Mouse (Mus musculus) heart, postnatal 0 days (tissue): ENCODE data around the gene Thpo. TPM values are rescaled to one million over a fixed set of nuclear protein-coding genes. Genes with fewer than 3 reads are reported as not detected.

ENCODE experiments used
- ATAC-seq: fragments of 200-750 bp; cut with Nextera tagmentation; 2 replicates; pipeline ENCODE4 v1.8.0; 2017; ENCODE audit warnings: low read depth, moderate number of reproducible peaks, moderate library complexity; ENCODE audit not compliant: insufficient read depth
- DNase-seq: peaks from one replicate; pipeline ENCODE4 v3.0.0-alpha.2; 2016; ENCODE audit warnings: low spot score
- H3K27ac ChIP-seq: fragments of 300-500 bp; sonication (generic); 2 replicates; pipeline ENCODE4 v1.5.1; 2014; ENCODE audit warnings: low read depth, mild to moderate bottlenecking
- H3K27me3 ChIP-seq: fragments of 300-500 bp; sonication (generic); 2 replicates; pipeline ENCODE4 v1.6.1; 2014; ENCODE audit warnings: low read length, mixed read lengths; ENCODE audit not compliant: control insufficient read depth, insufficient read depth
- H3K36me3 ChIP-seq: fragments of 300-500 bp; sonication (generic); replicated peaks from 2 replicates; pipeline ENCODE4 v1.6.1; 2014; ENCODE audit warnings: low read length, mixed read lengths; ENCODE audit not compliant: control insufficient read depth, insufficient read depth
- H3K4me1 ChIP-seq: fragments of 300-500 bp; sonication (generic); 2 replicates; pipeline ENCODE4 v1.6.1; 2014; ENCODE audit warnings: antibody characterized with exemption; ENCODE audit not compliant: control insufficient read depth, insufficient read depth
- H3K4me2 ChIP-seq: fragments of 300-500 bp; sonication (generic); 2 replicates; pipeline ENCODE4 v1.6.1; 2014; ENCODE audit warnings: low read depth, mild to moderate bottlenecking, low read length, moderate library complexity
- H3K4me3 ChIP-seq: fragments of 300-500 bp; sonication (generic); 2 replicates; pipeline ENCODE4 v1.5.1; 2014; ENCODE audit warnings: low read depth, low read length
- H3K9ac ChIP-seq: fragments of 300-500 bp; sonication (generic); replicated peaks from 2 replicates; pipeline ENCODE4 v1.6.1; 2014; ENCODE audit warnings: low read depth, low read length, mixed read lengths
- H3K9me3 ChIP-seq: fragments of 300-500 bp; sonication (generic); replicated peaks from 2 replicates; pipeline ENCODE4 v1.6.1; 2016; ENCODE audit warnings: low read length; ENCODE audit not compliant: control insufficient read depth
- CTCF ChIP-seq: IDR thresholded peaks from 2 replicates; pipeline ENCODE4 v1.5.1; 2016; ENCODE audit warnings: antibody characterized with exemption, control low read depth, low read depth
- EP300 ChIP-seq: IDR thresholded peaks from 2 replicates; pipeline ENCODE4 v1.6.1; 2016; ENCODE audit warnings: antibody characterized with exemption, low read depth
- WGBS: fragments of 180-500 bp; shearing (Covaris S2); extraction: QIAGEN DNeasy Blood & Tissue Kit; methylation state at CpG from one replicate; pipeline ENCODE4 v1.1.7; 2014; 5-methylcytosine and 5-hydroxymethylcytosine counted together
- polyA plus RNA-seq: library from polyadenylated mRNA; unstranded; fragments of >200 nt; fragmentation: Nextera tagmentation; extraction: Ambion mirVana; gene quantifications from 2 replicates; pipeline ENCODE4 v1.2.1, GENCODE M21; 2015
- total RNA-seq: library from RNA; depleted of rRNA; stranded (reverse); fragments of >200 nt; gene quantifications from 2 replicates; pipeline ENCODE4 v1.2.3, GENCODE M21; 2014; ENCODE audit warnings: low replicate concordance

The Thpo gene
- total and polyA plus RNA-seq, 2 experiments from 2014 or later = 0.12 to 0.46 TPM

GRCm38 (mm10) chr16:20717181-20717977 lies 16.9 kb downstream of the Thpo start, which contains the start of the genes Polr2h and Clcn2:
Polr2h (plus strand) TSS chr16:20717665.
Clcn2 (minus strand) TSS chr16:20717746.
- Histone ChIP-seq H3K27ac (peak within 1 kb of the TSS; percentile 94), H3K4me1 (0 out of 2 replicates have a peak, but pooled peaks cover 17% of the 10 kb centered on the region), H3K36me3 (peaks cover 5% of the 10 kb centered on the region), H3K4me2 (peak within 1 kb of the TSS; percentile 95), H3K9ac (peak within 1 kb of the TSS; percentile 55), H3K9me3 (no peaks in the 10 kb centered on the region), H3K4me3 (peak within 1 kb of the TSS; percentile 64), H3K27me3 (no peaks in the 10 kb centered on the region)
- TF ChIP-seq CTCF (peak; percentile 50), EP300 (no peak)
- peak; percentile 89 for ATAC-seq
- peak; percentile 97 for DNase-seq
- WGBS = 0% methylated on average over 62 of the region's 62 CpGs

DNA sequence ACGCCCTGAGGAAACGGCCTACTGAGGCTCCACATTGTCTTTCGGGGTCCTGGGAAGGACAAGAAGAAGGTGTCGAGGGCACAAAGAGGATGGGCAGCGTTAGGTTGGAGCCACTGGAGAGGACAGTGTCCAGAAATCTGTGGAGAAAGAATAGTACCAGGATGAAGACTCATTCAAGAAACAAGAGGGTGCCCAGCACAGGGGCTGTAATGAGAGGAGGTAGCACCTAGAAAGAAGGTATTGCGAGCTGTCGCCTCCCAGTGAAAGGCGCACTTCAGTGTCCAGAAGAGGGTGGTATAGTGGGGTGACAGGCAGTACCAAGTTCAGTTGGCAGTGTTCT lies 17.5 kb downstream of the Thpo start:
- Histone ChIP-seq H3K36me3 (peaks cover 5% of the 10 kb centered on the region), H3K9ac (peak overlapping the region; percentile 55), H3K27me3 (no peaks in the 10 kb centered on the region), H3K9me3 (no peaks in the 10 kb centered on the region), H3K4me3 (peak overlapping the region; percentile 64), H3K4me1 (0 out of 2 replicates have a peak, but pooled peaks cover 17% of the 10 kb centered on the region), H3K4me2 (peak overlapping the region; percentile 95), H3K27ac (peak overlapping the region; percentile 94)
- no peak for ATAC-seq
- whole genome bisulfite sequencing = under 1% methylated on average over 8 of the region's 8 CpGs
- no peak for TF ChIP-seq EP300
- no peak for TF ChIP-seq CTCF
- DNase-seq = no peak

GRCm38 (mm10) chr16:20715976-20716840 lies 18.1 kb downstream of the Thpo start:
- no peaks in the 10 kb centered on the region for H3K9me3 ChIP-seq
- peak overlapping the region; percentile 64 for H3K4me3 ChIP-seq
- under 1% methylated on average over 47 of the region's 68 CpGs for WGBS
- H3K4me1 ChIP-seq = 0 out of 2 replicates have a peak, but pooled peaks cover 17% of the 10 kb centered on the region
- peak overlapping the region; percentile 55 for H3K9ac ChIP-seq
- H3K27ac ChIP-seq = peak overlapping the region; percentile 94
- DNase-seq (peak; percentile 59), ATAC-seq (peak; percentile 50)
- peaks cover under 1% of the 10 kb centered on the region for H3K36me3 ChIP-seq
- peak; percentile 12; the same call in 1 of the 2 replicates for TF ChIP-seq CTCF
- no peak for TF ChIP-seq EP300
- H3K4me2 ChIP-seq = peak overlapping the region; percentile 95
- H3K27me3 ChIP-seq = no peaks in the 10 kb centered on the region

GRCm38 (mm10) chr16:20715566-20715965 lies 18.7 kb downstream of the Thpo start:
- no peak for TF ChIP-seq EP300
- no peak for TF ChIP-seq CTCF
- Histone ChIP-seq H3K4me2 (peak overlapping the region; percentile 95), H3K9ac (peak overlapping the region; percentile 55), H3K36me3 (no peaks in the 10 kb centered on the region; the same call in none of the 2 replicates), H3K27me3 (no peaks in the 10 kb centered on the region), H3K27ac (peak overlapping the region; percentile 94; the same call in 1 of the 2 replicates), H3K4me1 (0 out of 2 replicates have a peak, but pooled peaks cover 17% of the 10 kb centered on the region), H3K4me3 (peak overlapping the region; percentile 64), H3K9me3 (no peaks in the 10 kb centered on the region)
- ATAC-seq (no peak), DNase-seq (no peak)
- WGBS = 2% methylated on average over 12 of the region's 12 CpGs

- peak overlapping the region; percentile 95 for H3K4me2 ChIP-seq
- 90% methylated on average over 2 of the region's 2 CpGs for WGBS
These were observed 19.1 kb downstream of the Thpo start for GRCm38 (mm10) chr16:20715161-20715560.

More at GRCm38 (mm10) chr16:20715161-20715560, 19.1 kb downstream of the Thpo start:
- Histone ChIP-seq H3K27me3 (no peaks in the 10 kb centered on the region), H3K36me3 (no peaks in the 10 kb centered on the region; the same call in none of the 2 replicates), H3K9me3 (no peaks in the 10 kb centered on the region), H3K4me1 (0 out of 2 replicates have a peak, but pooled peaks cover 17% of the 10 kb centered on the region), H3K27ac (no peak overlapping the region), H3K4me3 (peak overlapping the region; percentile 64), H3K9ac (no peak overlapping the region)
- no peak for TF ChIP-seq EP300
- no peak for TF ChIP-seq CTCF
- no peak for DNase-seq
- no peak for ATAC-seq
